Mouse (Mus musculus) ES-E14 (cell line): ENCODE measurements around the gene Nupr1.

Experiments
- CHD2 ChIP-seq: IDR thresholded peaks from 2 replicates; pipeline ENCODE4 v1.6.1; 2014; ENCODE audit warnings: mild to moderate bottlenecking, low read depth, low read length, inconsistent platforms
- ZC3H11A ChIP-seq: IDR thresholded peaks from 2 replicates; pipeline ENCODE4 v1.6.1; 2012; ENCODE audit warnings: low read depth, mild to moderate bottlenecking, inconsistent platforms, low read length, borderline replicate concordance
- ZNF384 ChIP-seq: IDR thresholded peaks from 2 replicates; pipeline ENCODE4 v1.6.1; 2012; ENCODE audit warnings: low read depth, low read length, inconsistent platforms

DNA sequence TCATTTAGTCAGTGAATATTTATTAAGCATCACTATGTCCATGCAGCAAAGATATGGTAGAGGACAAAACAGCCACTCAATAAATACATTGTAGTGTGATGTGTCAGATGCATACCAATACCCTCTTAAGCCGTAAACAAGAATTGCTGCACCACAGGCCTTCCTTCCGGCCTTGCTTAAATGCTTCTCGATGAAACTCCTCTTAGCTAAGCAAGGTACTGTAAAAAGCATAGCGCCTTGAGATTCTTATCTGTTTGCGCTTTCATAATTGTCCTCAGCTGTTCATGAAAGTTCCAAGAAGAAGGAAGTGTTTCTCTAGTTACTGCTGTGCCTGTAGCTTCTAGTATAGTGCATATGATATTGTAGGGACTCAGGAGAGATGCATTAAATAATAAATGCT is 24.1 kb downstream of the Nupr1 start:
- TF ChIP-seq CHD2 = no peak
- no peak for TF ChIP-seq ZC3H11A
- no peak for TF ChIP-seq ZNF384
